Mouse (Mus musculus) small intestine, adult 2 months (tissue): ENCODE measurements at regions not wholly inside any gene's neighbourhood (a gene's known extent, or its start where the extent isn't known, plus 50 kb on each side); places are given as distances from the start of the nearest gene placed in this dataset.

ENCODE experiments used
- CTCF ChIP-seq: fragments of 200-500 bp; IDR thresholded peaks from 2 replicates; pipeline ENCODE4 v1.5.1; 2012; ENCODE audit warnings: low read depth, mild to moderate bottlenecking, control low read depth, inconsistent platforms, low read length, moderate library complexity, mixed read lengths; ENCODE audit not compliant: insufficient replicate concordance, insufficient read length; ENCODE audit errors: extremely low read depth
- POLR2A ChIP-seq: fragments of 200-500 bp; IDR thresholded peaks from 2 replicates; pipeline ENCODE4 v1.6.1; 2012; ENCODE audit warnings: low read depth, mild to moderate bottlenecking, control low read depth, inconsistent platforms, low read length, moderate library complexity

DNA sequence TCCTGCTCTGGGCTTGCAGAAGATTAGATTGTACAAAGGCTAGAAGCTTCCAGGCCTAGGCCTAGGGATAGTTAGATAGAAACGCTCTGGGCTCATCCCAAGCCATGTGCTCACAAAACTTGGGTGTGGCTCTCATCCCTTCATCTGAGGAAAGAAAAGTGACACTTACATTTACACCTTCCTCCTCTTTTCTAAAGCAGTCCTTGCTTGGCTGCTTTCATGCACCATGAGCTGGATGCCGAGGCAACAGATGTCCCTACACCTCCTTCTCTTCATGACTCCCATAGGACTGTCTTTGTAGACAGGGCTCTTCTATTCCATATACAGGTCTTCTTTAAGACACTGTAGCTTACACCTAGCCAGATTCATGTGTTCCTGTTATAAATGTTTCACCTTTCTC is 238.3 kb downstream of the Spry2 start:
- TF ChIP-seq POLR2A (no peak), CTCF (no peak)
